Mouse (Mus musculus): ENCODE data around the gene Asgr1. TPM values are rescaled to one million over a fixed set of nuclear protein-coding genes. Genes with fewer than 3 reads are reported as not detected.

Gene Asgr1
- not detected for polyA plus RNA-seq (2017; shearing (Covaris generic))

DNA sequence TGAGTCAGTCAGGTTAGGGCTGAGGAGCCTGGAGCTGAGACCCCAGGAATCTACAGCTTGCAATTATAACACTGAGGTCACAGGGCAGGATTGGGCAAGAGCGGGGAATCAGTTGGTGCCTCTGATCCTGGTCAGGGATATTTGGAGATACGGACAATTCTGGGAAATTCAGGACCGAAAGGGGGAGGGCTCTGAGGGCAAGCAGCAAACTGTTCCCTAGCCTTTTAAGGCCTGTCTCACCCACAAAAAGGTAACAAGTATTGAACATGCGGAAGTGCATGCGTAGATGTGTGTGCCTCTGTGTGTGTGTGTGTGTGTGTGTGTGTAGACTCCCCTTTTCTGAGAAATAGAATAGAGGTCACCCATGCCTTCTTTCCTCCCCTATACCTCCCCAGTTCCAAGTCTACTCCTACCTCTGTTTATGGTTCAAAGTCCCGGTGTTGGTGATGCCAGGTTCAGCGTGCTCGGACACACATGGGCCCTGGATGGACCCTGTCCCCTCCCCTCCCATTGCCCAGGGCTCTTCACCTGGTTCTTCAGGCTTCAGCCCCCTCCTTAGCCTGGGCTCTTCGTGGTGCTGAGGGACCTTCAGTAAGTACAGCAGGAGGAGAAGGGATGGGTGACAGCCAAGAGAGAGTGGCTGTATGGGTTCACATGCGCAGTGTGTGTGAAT, at the start of gene Asgr1:
Gene Asgr1, plus strand, starts transcription at position 188 of the 673 bp plus-strand sequence.

GRCm38 (mm10) chr11:70014880-70015558, 38.9 kb upstream of the Asgr1 start, which contains the start of gene Acadvl:
Acadvl (minus strand) TSS chr11:70015411.

GRCm38 (mm10) chr11:70016669-70017068, 37.2 kb upstream of the Asgr1 start, which contains the start of gene Dlg4:
Dlg4 (plus strand) TSS chr11:70016942.

DNA sequence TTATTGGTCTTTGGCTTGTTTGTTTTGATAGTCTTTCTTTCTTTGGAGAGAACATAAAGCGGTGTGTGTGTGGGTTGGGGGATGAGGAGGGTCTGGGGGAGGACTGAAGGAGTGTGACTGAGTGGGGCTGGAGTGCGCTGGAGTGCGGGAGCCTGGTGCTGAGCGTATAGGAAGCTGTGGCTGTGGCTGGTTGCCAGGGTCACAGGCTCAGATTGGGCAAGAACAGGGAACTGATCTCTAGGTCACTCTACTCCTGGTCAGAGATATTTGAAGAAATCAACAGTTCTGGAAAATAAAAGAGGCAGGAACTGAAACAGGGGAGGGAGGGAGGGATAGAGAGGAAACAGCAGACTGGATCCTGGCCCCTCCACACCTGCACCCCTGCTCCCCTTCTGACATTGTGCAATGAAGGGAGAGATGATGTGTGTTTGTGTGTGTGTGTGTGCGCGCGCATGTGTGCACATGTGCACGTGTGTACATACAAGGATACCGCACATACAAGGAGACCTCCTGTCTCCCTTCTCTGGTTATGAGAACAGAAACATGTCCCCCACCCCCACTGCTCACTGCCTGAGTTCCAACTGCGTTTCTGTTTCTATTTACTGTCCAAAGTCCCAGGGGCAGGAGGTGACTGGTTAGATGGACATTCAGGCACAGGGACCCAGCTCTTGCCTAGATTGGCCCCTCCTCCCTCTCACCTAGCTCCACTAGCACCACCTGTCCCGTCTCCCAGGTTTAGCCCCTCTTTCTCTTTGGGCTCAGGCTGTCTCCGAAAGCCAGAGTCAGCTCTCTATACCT, 38.3 kb downstream of the Asgr1 start, which contains the start of gene Asgr2:
Gene Asgr2, plus strand, starts transcription at position 659 of the 798 bp plus-strand sequence.

Other genes starting within 250 kb of the Asgr1 start
- under 1 TPM in 1 of 2 experiments, not detected in 1; 0.38 TPM for gene Tmem102, start 248.5 kb upstream of the Asgr1 start, polyA plus RNA-seq (2017; shearing (Covaris generic))
- not detected for gene Gm39566, start 238.8 kb upstream of the Asgr1 start, polyA plus RNA-seq (2017; shearing (Covaris generic))
- gene Spem2, start 235.6 kb upstream of the Asgr1 start, polyA plus RNA-seq (2017; shearing (Covaris generic)) = not detected
- gene Spem1, start 231.9 kb upstream of the Asgr1 start, polyA plus RNA-seq (2017; shearing (Covaris generic)) = not detected
- gene Nlgn2, start 216.3 kb upstream of the Asgr1 start, polyA plus RNA-seq (2017; shearing (Covaris generic)) = under 1 TPM; 0.24 to 0.34 TPM
- 100 to 1,000 TPM; 109 to 131 TPM for gene Tmem256, start 215.6 kb upstream of the Asgr1 start, polyA plus RNA-seq (2017; shearing (Covaris generic))
- 10 to 100 TPM; 19.0 to 36.8 TPM for gene Plscr3, start 207.7 kb upstream of the Asgr1 start, polyA plus RNA-seq (2017; shearing (Covaris generic))
- not detected for gene Tnk1, start 195.4 kb upstream of the Asgr1 start, polyA plus RNA-seq (2017; shearing (Covaris generic))
- gene Tmem95, start 176.1 kb upstream of the Asgr1 start, polyA plus RNA-seq (2017; shearing (Covaris generic)) = not detected
- 1 to 10 TPM in 1 of 2 experiments, under 1 TPM in 1; 0.39 to 3.3 TPM for gene Kctd11, start 172.7 kb upstream of the Asgr1 start, polyA plus RNA-seq (2017; shearing (Covaris generic))
- gene Acap1, start 158.5 kb upstream of the Asgr1 start, polyA plus RNA-seq (2017; shearing (Covaris generic)) = 100 to 1,000 TPM; 299 to 487 TPM
- gene 2810408A11Rik, start 153.1 kb upstream of the Asgr1 start, polyA plus RNA-seq (2017; shearing (Covaris generic)) = 1 to 10 TPM; 1.5 to 4.2 TPM
- gene Neurl4, start 153.0 kb upstream of the Asgr1 start, polyA plus RNA-seq (2017; shearing (Covaris generic)) = 1 to 10 TPM; 5.2 to 6.2 TPM
- 100 to 1,000 TPM; 148 to 174 TPM for gene Gps2, start 140.2 kb upstream of the Asgr1 start, polyA plus RNA-seq (2017; shearing (Covaris generic))
- gene Eif5a, start 132.1 kb upstream of the Asgr1 start, polyA plus RNA-seq (2017; shearing (Covaris generic)) = 1,000 to 10,000 TPM; 1,226 to 1,635 TPM
- not detected for gene Ybx2, start 118.3 kb upstream of the Asgr1 start, polyA plus RNA-seq (2017; shearing (Covaris generic))
- not detected for gene Slc2a4, start 105.9 kb upstream of the Asgr1 start, polyA plus RNA-seq (2017; shearing (Covaris generic))
- gene Cldn7, start 89.3 kb upstream of the Asgr1 start, polyA plus RNA-seq (2017; shearing (Covaris generic)) = under 1 TPM in 1 of 2 experiments, not detected in 1; 0.49 TPM
- 100 to 1,000 TPM in 1 of 2 experiments, 10 to 100 TPM in 1; 88.2 to 126 TPM for gene Ctdnep1, start 72.9 kb upstream of the Asgr1 start, polyA plus RNA-seq (2017; shearing (Covaris generic))
- 100 to 1,000 TPM in 1 of 2 experiments, 10 to 100 TPM in 1; 57.5 to 119 TPM for gene Elp5, start 71.6 kb upstream of the Asgr1 start, polyA plus RNA-seq (2017; shearing (Covaris generic))
- gene Gabarap, start 62.9 kb upstream of the Asgr1 start, polyA plus RNA-seq (2017; shearing (Covaris generic)) = 100 to 1,000 TPM; 433 to 450 TPM
- 10 to 100 TPM; 80.2 to 94.0 TPM for gene Phf23, start 58.3 kb upstream of the Asgr1 start, polyA plus RNA-seq (2017; shearing (Covaris generic))
- gene Dvl2, start 53.5 kb upstream of the Asgr1 start, polyA plus RNA-seq (2017; shearing (Covaris generic)) = 10 to 100 TPM; 14.2 to 22.1 TPM
- gene Acadvl, start 38.7 kb upstream of the Asgr1 start, polyA plus RNA-seq (2017; shearing (Covaris generic)) = 100 to 1,000 TPM; 104 to 130 TPM
- gene Dlg4, start 37.1 kb upstream of the Asgr1 start, polyA plus RNA-seq (2017; shearing (Covaris generic)) = 1 to 10 TPM; 5.6 to 5.7 TPM
- not detected for gene Asgr2, start 38.6 kb downstream of the Asgr1 start, polyA plus RNA-seq (2017; shearing (Covaris generic))
- under 1 TPM; 0.32 to 0.76 TPM for gene Mgl2, start 76.2 kb downstream of the Asgr1 start, polyA plus RNA-seq (2017; shearing (Covaris generic))
- 1 to 10 TPM in 1 of 2 experiments, not detected in 1; 5.3 TPM for gene Clec10a, start 102.1 kb downstream of the Asgr1 start, polyA plus RNA-seq (2017; shearing (Covaris generic))
- under 1 TPM; 0.21 to 0.60 TPM for gene Slc16a11, start 158.7 kb downstream of the Asgr1 start, polyA plus RNA-seq (2017; shearing (Covaris generic))
- gene Slc16a13, start 167.0 kb downstream of the Asgr1 start, polyA plus RNA-seq (2017; shearing (Covaris generic)) = 1 to 10 TPM; 2.8 to 3.6 TPM
- not detected for gene Bcl6b, start 175.7 kb downstream of the Asgr1 start, polyA plus RNA-seq (2017; shearing (Covaris generic))
- gene 0610010K14Rik, start 183.8 kb downstream of the Asgr1 start, polyA plus RNA-seq (2017; shearing (Covaris generic)) = 100 to 1,000 TPM; 171 to 200 TPM
- 1 to 10 TPM; 5.1 to 5.8 TPM for gene Gm21988, start 185.7 kb downstream of the Asgr1 start, polyA plus RNA-seq (2017; shearing (Covaris generic))
- gene Rnasek, start 185.8 kb downstream of the Asgr1 start, polyA plus RNA-seq (2017; shearing (Covaris generic)) = 100 to 1,000 TPM; 279 to 287 TPM
- not detected for gene Alox12, start 201.3 kb downstream of the Asgr1 start, polyA plus RNA-seq (2017; shearing (Covaris generic))